Mouse (Mus musculus) lung, postnatal 0 days (tissue): Measurements from ENCODE around the gene Trmt44.

Source experiments
- CTCF ChIP-seq: IDR thresholded peaks from 2 replicates; pipeline ENCODE4 v1.5.1; 2016; ENCODE audit warnings: antibody characterized with exemption, mild to moderate bottlenecking
- EP300 ChIP-seq: IDR thresholded peaks from 2 replicates; pipeline ENCODE4 v1.6.1; 2016; ENCODE audit warnings: antibody characterized with exemption, mild to moderate bottlenecking, control low read depth

DNA sequence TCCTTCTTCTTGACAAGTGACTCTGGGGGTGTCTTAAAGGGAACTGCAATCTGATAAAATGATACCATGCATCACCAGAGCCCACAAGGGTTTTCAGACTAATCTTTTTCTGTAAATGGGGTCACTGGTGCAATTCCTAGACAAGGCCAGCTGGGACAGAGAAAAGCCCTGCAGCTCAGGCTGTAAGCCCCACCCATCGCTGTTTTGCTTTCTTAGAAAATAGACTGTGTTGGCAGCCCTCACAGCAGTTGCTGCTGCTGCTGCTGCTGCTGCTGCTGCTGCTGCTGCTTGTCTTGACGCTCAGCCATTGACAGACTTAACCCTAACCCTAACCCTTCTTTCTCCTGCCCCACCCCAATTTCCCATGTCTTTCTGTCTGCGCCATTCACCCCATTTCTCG is 35.3 kb downstream of the Trmt44 start:
- no peak for TF ChIP-seq EP300
- no peak for TF ChIP-seq CTCF
